Mouse (Mus musculus) bone marrow, adult 2 months (tissue): ENCODE measurements around the gene Ppy. TPM values are rescaled to one million over a fixed set of nuclear protein-coding genes. Genes with fewer than 3 reads are reported as not detected.

ENCODE experiments used
- H3K27ac ChIP-seq: fragments of 200-500 bp; 2 replicates; pipeline ENCODE4 v1.5.1; 2012; ENCODE audit warnings: low read depth, mild to moderate bottlenecking, control low read depth, inconsistent platforms, low read length; ENCODE audit not compliant: control insufficient read depth, poor library complexity, insufficient read depth
- H3K4me1 ChIP-seq: fragments of 200-500 bp; 2 replicates; pipeline ENCODE4 v1.6.1; 2011; ENCODE audit warnings: low read length; ENCODE audit not compliant: control insufficient read depth, insufficient read depth
- H3K4me3 ChIP-seq: fragments of 200-500 bp; replicated peaks from 2 replicates; pipeline ENCODE3; 2011; ENCODE audit warnings: mild to moderate bottlenecking, low read depth, low read length, control low read depth; ENCODE audit not compliant: control insufficient read depth
- CTCF ChIP-seq: fragments of 200-500 bp; IDR thresholded peaks from 2 replicates; pipeline ENCODE4 v1.5.1; 2011; ENCODE audit warnings: low read length, control low read depth; ENCODE audit not compliant: control insufficient read depth, insufficient read depth
- POLR2A ChIP-seq: fragments of 200-500 bp; IDR thresholded peaks from 2 replicates; pipeline ENCODE4 v1.6.1; 2011; ENCODE audit warnings: low read depth, mild to moderate bottlenecking, control low read depth, low read length, borderline replicate concordance; ENCODE audit not compliant: control insufficient read depth
- WGBS: fragments of 180-500 bp; shearing (Covaris S2); methylation state at CpG from one replicate; pipeline ENCODE4 v1.1.7; 2018; 5-methylcytosine and 5-hydroxymethylcytosine counted together
- polyA plus RNA-seq: library from polyadenylated mRNA; stranded (reverse); fragments of >200 nt; gene quantifications from 2 replicates; pipeline ENCODE4 v1.2.4, GENCODE M21; 2011; ENCODE audit warnings: low replicate concordance; ENCODE audit not compliant: missing spikeins, insufficient read depth, insufficient read length

Gene Ppy
- polyA plus RNA-seq, 1 experiment = not detected

- 32% methylated on average over 3 of the region's 3 CpGs for WGBS
- H3K4me3 ChIP-seq = no peak overlapping the region
- H3K27ac ChIP-seq = no peak overlapping the region
- no peaks in the 10 kb centered on the region for H3K4me1 ChIP-seq
- TF ChIP-seq CTCF (0 out of 2 replicates have a peak, but pooled peaks have one; percentile 6), POLR2A (no peak)
Measured at GRCm38 (mm10) chr11:102086331-102086730, 14.8 kb downstream of the Ppy start.

- 91% methylated on average over 7 of the region's 7 CpGs for WGBS
- Histone ChIP-seq H3K27ac (no peak overlapping the region), H3K4me1 (no peaks in the 10 kb centered on the region), H3K4me3 (no peak overlapping the region)
- TF ChIP-seq CTCF (no peak), POLR2A (no peak)
Measured at GRCm38 (mm10) chr11:102084159-102084558, 17.0 kb downstream of the Ppy start.

- Histone ChIP-seq H3K4me3 (no peak overlapping the region), H3K4me1 (no peaks in the 10 kb centered on the region), H3K27ac (no peak overlapping the region)
- 76% methylated on average over 4 of the region's 4 CpGs for WGBS
- TF ChIP-seq POLR2A (no peak), CTCF (no peak)
Measured at GRCm38 (mm10) chr11:102083193-102083592, 17.9 kb downstream of the Ppy start.

- Histone ChIP-seq H3K4me1 (no peaks in the 10 kb centered on the region), H3K4me3 (no peak overlapping the region), H3K27ac (no peak overlapping the region)
- TF ChIP-seq POLR2A (no peak), CTCF (no peak)
- WGBS = 6% methylated on average over 18 of the region's 18 CpGs
Measured at GRCm38 (mm10) chr11:102082322-102082721, 18.8 kb downstream of the Ppy start.

GRCm38 (mm10) chr11:102073722-102074121 is 27.4 kb downstream of the Ppy start:
- Histone ChIP-seq H3K27ac (no peak overlapping the region), H3K4me3 (no peak overlapping the region), H3K4me1 (no peaks in the 10 kb centered on the region)
- WGBS = 85% methylated on average over 14 of the region's 14 CpGs
- TF ChIP-seq CTCF = no peak
- TF ChIP-seq POLR2A = no peak

- Histone ChIP-seq H3K27ac (no peak overlapping the region), H3K4me1 (no peaks in the 10 kb centered on the region), H3K4me3 (no peak overlapping the region)
- TF ChIP-seq POLR2A (no peak), CTCF (no peak)
- 25% methylated on average over 5 of the region's 5 CpGs for WGBS
Measured at GRCm38 (mm10) chr11:102072729-102073128, 28.4 kb downstream of the Ppy start.

GRCm38 (mm10) chr11:102070426-102070825 is 30.7 kb downstream of the Ppy start:
- Histone ChIP-seq H3K4me3 (no peak overlapping the region), H3K4me1 (no peaks in the 10 kb centered on the region), H3K27ac (no peak overlapping the region)
- 52% methylated on average over 13 of the region's 13 CpGs for WGBS
- no peak for TF ChIP-seq CTCF
- no peak for TF ChIP-seq POLR2A

GRCm38 (mm10) chr11:102069633-102070032 is 31.5 kb downstream of the Ppy start:
- 77% methylated on average over 11 of the region's 11 CpGs for WGBS
- no peak overlapping the region for H3K4me3 ChIP-seq
- TF ChIP-seq CTCF = no peak
- no peak for TF ChIP-seq POLR2A
- H3K4me1 ChIP-seq = no peaks in the 10 kb centered on the region
- no peak overlapping the region for H3K27ac ChIP-seq

GRCm38 (mm10) chr11:102068969-102069368 is 32.1 kb downstream of the Ppy start:
- 47% methylated on average over 2 of the region's 2 CpGs for WGBS
- Histone ChIP-seq H3K27ac (no peak overlapping the region), H3K4me1 (no peaks in the 10 kb centered on the region), H3K4me3 (no peak overlapping the region)
- no peak for TF ChIP-seq CTCF
- no peak for TF ChIP-seq POLR2A
